Mouse (Mus musculus): ENCODE results near the gene Slc28a3. TPM values are rescaled to one million over a fixed set of nuclear protein-coding genes. Genes with fewer than 3 reads are reported as not detected.

Slc28a3 gene
- polyA plus RNA-seq, 1 experiment from 2014 or later: 0.08 TPM

GRCm38 (mm10) chr13:58537916-58538233 is 72.8 kb downstream of the Slc28a3 start:
- H3K36me3 ChIP-seq (ENCODE audit: control insufficient read depth, insufficient read depth, low read length): no peaks in the 10 kb centered on the region
- H3K9me3 ChIP-seq (ENCODE audit: control insufficient read depth, low read length): no peaks in the 10 kb centered on the region
- peaks cover 40% of the 10 kb centered on the region for H3K4me1 ChIP-seq (replicated peaks; ENCODE audit: control insufficient read depth, insufficient read depth, low read length)
- no peak overlapping the region for H3K4me3 ChIP-seq (ENCODE audit: low read depth, low read length)
- peak overlapping the region; percentile 93 for H3K27ac ChIP-seq (ENCODE audit: low read depth, low read length)
- no peak for DNase-seq (ENCODE audit: low spot score)
- no peaks in the 10 kb centered on the region for H3K27me3 ChIP-seq (replicated peaks; ENCODE audit: control insufficient read depth, insufficient read depth, low read length)
- WGBS: 23% methylated on average over 6 of the region's 6 CpGs
- peak; percentile 90 for ATAC-seq (replicated peaks; ENCODE audit: low FRiP score)
- H3K4me2 ChIP-seq: peak overlapping the region; percentile 30
- H3K9ac ChIP-seq (ENCODE audit: low read depth, low read length): peak overlapping the region; percentile 47; the same call in 1 of the 2 replicates

- Histone ChIP-seq H3K36me3 (ENCODE audit: control insufficient read depth, insufficient read depth, low read length) (no peaks in the 10 kb centered on the region), H3K4me3 (ENCODE audit: low read depth, low read length) (no peak overlapping the region), H3K4me2 (peak overlapping the region; percentile 30), H3K4me1 (replicated peaks; ENCODE audit: control insufficient read depth, insufficient read depth, low read length) (peaks cover 37% of the 10 kb centered on the region), H3K27me3 (replicated peaks; ENCODE audit: control insufficient read depth, insufficient read depth, low read length) (no peaks in the 10 kb centered on the region), H3K27ac (ENCODE audit: low read depth, low read length) (peak overlapping the region; percentile 93), H3K9ac (ENCODE audit: low read depth, low read length) (peak overlapping the region; percentile 47; the same call in 1 of the 2 replicates), H3K9me3 (ENCODE audit: control insufficient read depth, low read length) (no peaks in the 10 kb centered on the region)
- ATAC-seq (replicated peaks; ENCODE audit: low FRiP score) (no peak), DNase-seq (ENCODE audit: low spot score) (no peak)
- WGBS: 84% methylated on average over 6 of the region's 6 CpGs
These were observed 73.3 kb downstream of the Slc28a3 start for GRCm38 (mm10) chr13:58537232-58537915.

- no peaks in the 10 kb centered on the region for H3K36me3 ChIP-seq (ENCODE audit: control insufficient read depth, insufficient read depth, low read length)
- H3K4me1 ChIP-seq (replicated peaks; ENCODE audit: control insufficient read depth, insufficient read depth, low read length): peaks cover 30% of the 10 kb centered on the region
- no peak overlapping the region for H3K4me2 ChIP-seq
- peak overlapping the region; percentile 93 for H3K27ac ChIP-seq (ENCODE audit: low read depth, low read length)
- no peak for ATAC-seq (replicated peaks; ENCODE audit: low FRiP score)
- H3K27me3 ChIP-seq (replicated peaks; ENCODE audit: control insufficient read depth, insufficient read depth, low read length): no peaks in the 10 kb centered on the region
- no peaks in the 10 kb centered on the region for H3K9me3 ChIP-seq (ENCODE audit: control insufficient read depth, low read length)
- H3K9ac ChIP-seq (ENCODE audit: low read depth, low read length): no peak overlapping the region
- WGBS: 66% methylated on average over 2 of the region's 2 CpGs
- no peak for DNase-seq (ENCODE audit: low spot score)
- no peak overlapping the region for H3K4me3 ChIP-seq (ENCODE audit: low read depth, low read length)
These were observed 74.0 kb downstream of the Slc28a3 start for GRCm38 (mm10) chr13:58536466-58537231.

- DNase-seq (ENCODE audit: low spot score) (no peak), ATAC-seq (replicated peaks; ENCODE audit: low FRiP score) (no peak)
- no peak overlapping the region for H3K9ac ChIP-seq (ENCODE audit: low read depth, low read length)
- WGBS: 47% methylated on average over 2 of the region's 2 CpGs
- H3K4me1 ChIP-seq (replicated peaks; ENCODE audit: control insufficient read depth, insufficient read depth, low read length): peaks cover 24% of the 10 kb centered on the region
- H3K9me3 ChIP-seq (ENCODE audit: control insufficient read depth, low read length): no peaks in the 10 kb centered on the region
- H3K27me3 ChIP-seq (replicated peaks; ENCODE audit: control insufficient read depth, insufficient read depth, low read length): no peaks in the 10 kb centered on the region
- no peaks in the 10 kb centered on the region for H3K36me3 ChIP-seq (ENCODE audit: control insufficient read depth, insufficient read depth, low read length)
- no peak overlapping the region for H3K27ac ChIP-seq (ENCODE audit: low read depth, low read length)
- H3K4me2 ChIP-seq: no peak overlapping the region
- no peak overlapping the region for H3K4me3 ChIP-seq (ENCODE audit: low read depth, low read length)
These were observed 75.4 kb downstream of the Slc28a3 start for GRCm38 (mm10) chr13:58535321-58535720.

GRCm38 (mm10) chr13:58534861-58535260 is 75.8 kb downstream of the Slc28a3 start:
- 63% methylated on average over 3 of the region's 3 CpGs for WGBS
- H3K4me3 ChIP-seq (ENCODE audit: low read depth, low read length): no peak overlapping the region

GRCm38 (mm10) chr13:58534216-58534841 is 76.3 kb downstream of the Slc28a3 start:
- H3K4me1 ChIP-seq (replicated peaks; ENCODE audit: control insufficient read depth, insufficient read depth, low read length): peaks cover 24% of the 10 kb centered on the region
- no peak overlapping the region for H3K9ac ChIP-seq (ENCODE audit: low read depth, low read length)

More at GRCm38 (mm10) chr13:58534861-58535260, 75.8 kb downstream of the Slc28a3 start:
- no peak for DNase-seq (ENCODE audit: low spot score)
- H3K9me3 ChIP-seq (ENCODE audit: control insufficient read depth, low read length): no peaks in the 10 kb centered on the region
- H3K27me3 ChIP-seq (replicated peaks; ENCODE audit: control insufficient read depth, insufficient read depth, low read length): no peaks in the 10 kb centered on the region
- H3K9ac ChIP-seq (ENCODE audit: low read depth, low read length): no peak overlapping the region
- H3K4me1 ChIP-seq (replicated peaks; ENCODE audit: control insufficient read depth, insufficient read depth, low read length): peaks cover 24% of the 10 kb centered on the region
- ATAC-seq (replicated peaks; ENCODE audit: low FRiP score): no peak
- no peak overlapping the region for H3K4me2 ChIP-seq
- H3K27ac ChIP-seq (ENCODE audit: low read depth, low read length): no peak overlapping the region
- H3K36me3 ChIP-seq (ENCODE audit: control insufficient read depth, insufficient read depth, low read length): no peaks in the 10 kb centered on the region

GRCm38 (mm10) chr13:58524581-58524980 is 86.1 kb downstream of the Slc28a3 start:
- Histone ChIP-seq H3K36me3 (ENCODE audit: control insufficient read depth, insufficient read depth, low read length) (no peaks in the 10 kb centered on the region), H3K27ac (ENCODE audit: low read depth, low read length) (peak overlapping the region; percentile 86; the same call in 1 of the 2 replicates), H3K4me2 (peak overlapping the region; percentile 70), H3K4me3 (ENCODE audit: low read depth, low read length) (peak overlapping the region; percentile 32), H3K4me1 (replicated peaks; ENCODE audit: control insufficient read depth, insufficient read depth, low read length) (peaks cover 27% of the 10 kb centered on the region), H3K9me3 (ENCODE audit: control insufficient read depth, low read length) (no peaks in the 10 kb centered on the region), H3K9ac (ENCODE audit: low read depth, low read length) (no peak overlapping the region; the same call in 1 of the 2 replicates), H3K27me3 (replicated peaks; ENCODE audit: control insufficient read depth, insufficient read depth, low read length) (peaks cover 3% of the 10 kb centered on the region; the same call in 1 of the 2 replicates)
- 72% methylated on average over 3 of the region's 3 CpGs for WGBS
- ATAC-seq (replicated peaks; ENCODE audit: low FRiP score) (no peak), DNase-seq (ENCODE audit: low spot score) (no peak)

More at GRCm38 (mm10) chr13:58534216-58534841, 76.3 kb downstream of the Slc28a3 start:
- 67% methylated on average over 7 of the region's 7 CpGs for WGBS
- Histone ChIP-seq H3K27me3 (replicated peaks; ENCODE audit: control insufficient read depth, insufficient read depth, low read length) (no peaks in the 10 kb centered on the region), H3K36me3 (ENCODE audit: control insufficient read depth, insufficient read depth, low read length) (no peaks in the 10 kb centered on the region), H3K9me3 (ENCODE audit: control insufficient read depth, low read length) (no peaks in the 10 kb centered on the region), H3K27ac (ENCODE audit: low read depth, low read length) (no peak overlapping the region), H3K4me3 (ENCODE audit: low read depth, low read length) (no peak overlapping the region), H3K4me2 (no peak overlapping the region)
- DNase-seq (ENCODE audit: low spot score) (no peak), ATAC-seq (replicated peaks; ENCODE audit: low FRiP score) (no peak)

- Histone ChIP-seq H3K9ac (ENCODE audit: low read depth, low read length) (peak overlapping the region; percentile 61), H3K4me3 (ENCODE audit: low read depth, low read length) (peak overlapping the region; percentile 32), H3K9me3 (ENCODE audit: control insufficient read depth, low read length) (no peaks in the 10 kb centered on the region), H3K27me3 (replicated peaks; ENCODE audit: control insufficient read depth, insufficient read depth, low read length) (peaks cover 3% of the 10 kb centered on the region; the same call in 1 of the 2 replicates), H3K4me2 (peak overlapping the region; percentile 70), H3K27ac (ENCODE audit: low read depth, low read length) (peak overlapping the region; percentile 86), H3K36me3 (ENCODE audit: control insufficient read depth, insufficient read depth, low read length) (no peaks in the 10 kb centered on the region), H3K4me1 (replicated peaks; ENCODE audit: control insufficient read depth, insufficient read depth, low read length) (peaks cover 27% of the 10 kb centered on the region)
- ATAC-seq (replicated peaks; ENCODE audit: low FRiP score) (peak; percentile 66), DNase-seq (ENCODE audit: low spot score) (no peak)
- 17% methylated on average over 7 of the region's 7 CpGs for WGBS
These were observed 86.9 kb downstream of the Slc28a3 start for GRCm38 (mm10) chr13:58523761-58524117.
